Mouse (Mus musculus) liver, embryonic 12.5 days (tissue): ENCODE measurements at regions not wholly inside any gene's neighbourhood (a gene's known extent, or its start where the extent isn't known, plus 50 kb on each side); places are given as distances from the start of the nearest gene placed in this dataset.
"Not testable (repeated sequence)": the region's sequence is repeated elsewhere in the genome, so short reads cannot be mapped to it uniquely, and the experiment has no call there.

Source experiments
- ATAC-seq: fragments of 200-750 bp; cut with Nextera tagmentation; 2 replicates; pipeline ENCODE4 v1.8.0; 2017; ENCODE audit warnings: moderate number of reproducible peaks, mild to moderate bottlenecking, moderate library complexity
- H3K27ac ChIP-seq: fragments of 300-500 bp; sonication (generic); 2 replicates; pipeline ENCODE4 v1.5.1; 2016; ENCODE audit warnings: mild to moderate bottlenecking
- H3K27me3 ChIP-seq: fragments of 300-500 bp; sonication (generic); replicated peaks from 2 replicates; pipeline ENCODE4 v1.6.1; 2016; ENCODE audit warnings: mild to moderate bottlenecking, moderate library complexity
- H3K36me3 ChIP-seq: fragments of 300-500 bp; sonication (generic); 2 replicates; pipeline ENCODE4 v1.6.1; 2016; ENCODE audit warnings: mild to moderate bottlenecking, moderate library complexity
- H3K4me1 ChIP-seq: fragments of 300-500 bp; sonication (generic); 2 replicates; pipeline ENCODE4 v1.6.1; 2016
- H3K4me2 ChIP-seq: fragments of 300-500 bp; sonication (generic); 2 replicates; pipeline ENCODE4 v1.6.1; 2016; ENCODE audit warnings: mild to moderate bottlenecking, moderate library complexity
- H3K4me3 ChIP-seq: fragments of 300-500 bp; sonication (generic); 2 replicates; pipeline ENCODE4 v1.5.1; 2016; ENCODE audit warnings: mild to moderate bottlenecking, moderate library complexity
- H3K9ac ChIP-seq: fragments of 300-500 bp; sonication (generic); 2 replicates; pipeline ENCODE4 v1.6.1; 2016; ENCODE audit warnings: mild to moderate bottlenecking, moderate library complexity
- H3K9me3 ChIP-seq: fragments of 300-500 bp; sonication (generic); replicated peaks from 2 replicates; pipeline ENCODE4 v1.6.1; 2016; ENCODE audit warnings: mild to moderate bottlenecking, moderate library complexity
- WGBS: fragments of 180-500 bp; shearing (Covaris S2); methylation state at CpG from one replicate; pipeline ENCODE4 v1.1.7; 2016; ENCODE audit not compliant: insufficient replicate concordance; 5-methylcytosine and 5-hydroxymethylcytosine counted together

DNA sequence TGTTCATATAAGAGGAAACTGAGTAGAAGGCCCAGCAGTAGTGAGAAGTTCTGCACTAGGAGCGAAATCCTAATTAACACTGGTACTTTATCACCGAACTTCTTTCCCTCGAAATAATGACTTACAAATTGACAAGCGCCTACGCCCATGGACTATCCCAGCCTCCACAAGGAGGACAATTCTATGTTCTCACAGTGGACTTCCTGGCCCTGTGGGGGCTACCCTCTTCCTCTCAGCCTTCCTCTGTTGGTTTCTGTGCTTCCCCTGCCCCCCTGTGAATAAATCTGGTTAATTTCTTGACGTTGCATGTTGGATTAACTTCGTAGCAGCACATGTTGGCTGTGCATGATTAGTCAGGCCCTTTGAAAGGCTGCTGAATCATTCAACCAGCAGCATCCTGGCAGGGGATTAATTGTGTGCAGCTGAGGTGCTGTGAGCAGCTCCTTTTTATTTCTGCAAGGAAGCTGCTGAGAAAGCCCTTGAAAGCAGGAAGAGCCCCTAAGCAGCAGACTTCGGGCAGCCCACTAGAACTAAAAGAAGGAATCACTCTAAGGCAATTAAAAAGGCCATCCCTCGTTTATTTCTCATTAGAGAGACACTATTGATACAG, 117.4 kb downstream of the Pmp22 start:
- Histone ChIP-seq H3K4me1 (no peaks in the 10 kb centered on the region), H3K4me3 (no peak overlapping the region), H3K27me3 (peaks cover 18% of the 10 kb centered on the region; the same call in 1 of the 2 replicates), H3K36me3 (no peaks in the 10 kb centered on the region), H3K9ac (no peak overlapping the region), H3K4me2 (no peak overlapping the region), H3K9me3 (no peaks in the 10 kb centered on the region), H3K27ac (no peak overlapping the region)
- no peak for ATAC-seq
- WGBS: 47% methylated on average over 9 of the region's 9 CpGs

GRCm38 (mm10) chr11:63252012-63252856, 123.5 kb downstream of the Pmp22 start:
- WGBS: 34% methylated on average over 8 of the region's 8 CpGs
- H3K27ac ChIP-seq: no peak overlapping the region
- no peak for ATAC-seq

GRCm38 (mm10) chr11:63252968-63253602, 124.3 kb downstream of the Pmp22 start:
- WGBS: 41% methylated on average over 5 of the region's 5 CpGs
- no peak for ATAC-seq
- no peak overlapping the region for H3K4me3 ChIP-seq
- H3K9me3 ChIP-seq: no peaks in the 10 kb centered on the region
- no peaks in the 10 kb centered on the region for H3K4me1 ChIP-seq
- H3K27ac ChIP-seq: no peak overlapping the region
- H3K4me2 ChIP-seq: no peak overlapping the region
- no peak overlapping the region for H3K9ac ChIP-seq
- peaks cover 23% of the 10 kb centered on the region for H3K27me3 ChIP-seq
- no peaks in the 10 kb centered on the region for H3K36me3 ChIP-seq

More at GRCm38 (mm10) chr11:63252012-63252856, 123.5 kb downstream of the Pmp22 start:
- H3K36me3 ChIP-seq: no peaks in the 10 kb centered on the region
- H3K4me2 ChIP-seq: no peak overlapping the region
- H3K27me3 ChIP-seq: peaks cover 25% of the 10 kb centered on the region
- no peak overlapping the region for H3K9ac ChIP-seq
- no peaks in the 10 kb centered on the region for H3K4me1 ChIP-seq
- no peaks in the 10 kb centered on the region for H3K9me3 ChIP-seq
- no peak overlapping the region for H3K4me3 ChIP-seq

GRCm38 (mm10) chr11:63264432-63265061, 135.8 kb downstream of the Pmp22 start:
- no peak overlapping the region for H3K4me3 ChIP-seq

GRCm38 (mm10) chr11:63266290-63266689, 137.5 kb downstream of the Pmp22 start:
- not testable (repeated sequence) for H3K4me2 ChIP-seq
- 44% methylated on average over 2 of the region's 2 CpGs for WGBS

More at GRCm38 (mm10) chr11:63264432-63265061, 135.8 kb downstream of the Pmp22 start:
- H3K9me3 ChIP-seq: no peaks in the 10 kb centered on the region
- no peaks in the 10 kb centered on the region for H3K27me3 ChIP-seq
- 29% methylated on average over 9 of the region's 9 CpGs for WGBS
- no peak overlapping the region for H3K9ac ChIP-seq
- H3K36me3 ChIP-seq: no peaks in the 10 kb centered on the region
- ATAC-seq: no peak
- peak overlapping the region; percentile 31 for H3K4me2 ChIP-seq
- no peak overlapping the region for H3K27ac ChIP-seq
- no peaks in the 10 kb centered on the region for H3K4me1 ChIP-seq

DNA sequence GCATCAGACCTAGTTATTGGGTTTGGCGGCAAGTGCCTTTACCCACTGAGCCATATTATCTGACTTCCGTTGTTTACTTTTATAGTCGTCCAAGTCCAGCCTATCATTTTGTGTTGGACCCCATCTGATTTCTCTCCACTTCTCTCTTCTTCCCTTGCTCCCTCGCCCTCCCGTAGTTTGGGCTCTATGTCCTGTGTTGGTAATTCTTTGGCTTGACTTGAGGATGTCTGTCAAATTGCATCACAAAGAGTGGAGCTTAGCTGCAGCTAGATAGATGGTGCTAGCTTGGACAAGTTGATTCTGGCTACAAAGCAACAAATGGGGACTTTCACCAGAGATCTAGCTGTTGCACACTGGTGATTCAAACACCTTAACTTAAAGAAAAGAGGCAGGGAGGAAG, 147.9 kb downstream of the Pmp22 start:
- Histone ChIP-seq H3K9me3 (no peaks in the 10 kb centered on the region), H3K36me3 (no peaks in the 10 kb centered on the region), H3K4me3 (no peak overlapping the region), H3K27me3 (no peaks in the 10 kb centered on the region), H3K4me1 (no peaks in the 10 kb centered on the region), H3K9ac (no peak overlapping the region), H3K27ac (no peak overlapping the region), H3K4me2 (no peak overlapping the region)
- ATAC-seq: no peak
- 77% methylated on average over 5 of the region's 5 CpGs for WGBS

More at GRCm38 (mm10) chr11:63266290-63266689, 137.5 kb downstream of the Pmp22 start:
- not testable (repeated sequence) for H3K36me3 ChIP-seq, H3K27me3 ChIP-seq, ATAC-seq, H3K27ac ChIP-seq, H3K4me1 ChIP-seq, H3K9ac ChIP-seq, H3K4me3 ChIP-seq, H3K9me3 ChIP-seq

GRCm38 (mm10) chr11:63281839-63282238, 153.1 kb downstream of the Pmp22 start:
- ATAC-seq: no peak
- 67% methylated on average over 5 of the region's 5 CpGs for WGBS
- H3K27ac ChIP-seq: no peak overlapping the region
- no peaks in the 10 kb centered on the region for H3K4me1 ChIP-seq
- no peaks in the 10 kb centered on the region for H3K27me3 ChIP-seq
- H3K36me3 ChIP-seq: no peaks in the 10 kb centered on the region
- no peak overlapping the region for H3K4me2 ChIP-seq
- H3K4me3 ChIP-seq: no peak overlapping the region
- no peak overlapping the region for H3K9ac ChIP-seq
- H3K9me3 ChIP-seq: no peaks in the 10 kb centered on the region

- Histone ChIP-seq H3K4me2 (no peak overlapping the region), H3K4me1 (no peaks in the 10 kb centered on the region), H3K27ac (no peak overlapping the region), H3K27me3 (no peaks in the 10 kb centered on the region), H3K9me3 (no peaks in the 10 kb centered on the region), H3K36me3 (no peaks in the 10 kb centered on the region), H3K9ac (no peak overlapping the region), H3K4me3 (no peak overlapping the region)
- ATAC-seq: no peak
- 57% methylated on average over 10 of the region's 10 CpGs for WGBS
These were observed 153.8 kb downstream of the Pmp22 start for GRCm38 (mm10) chr11:63282541-63282940.

DNA sequence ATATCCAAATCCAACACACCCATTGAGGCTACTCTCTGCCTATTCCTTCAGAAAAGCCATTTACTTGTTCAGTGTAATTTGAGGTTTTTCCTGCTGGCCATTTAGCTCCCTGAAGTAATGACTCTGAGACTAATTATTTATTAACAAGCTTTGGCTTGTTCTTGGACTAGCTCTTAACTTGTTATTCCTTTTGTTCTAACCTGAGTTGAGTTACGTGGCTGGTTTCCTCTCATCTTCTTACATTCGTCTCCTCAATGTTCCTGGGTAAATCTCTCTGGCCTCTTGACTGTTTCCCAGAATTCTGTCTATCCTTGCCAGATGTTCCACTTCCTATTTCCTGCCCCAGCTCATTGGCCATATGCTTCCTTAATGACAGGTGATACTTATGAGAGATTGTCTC, 157.2 kb downstream of the Pmp22 start:
- H3K9me3 ChIP-seq: no peaks in the 10 kb centered on the region
- H3K4me2 ChIP-seq: no peak overlapping the region
- H3K9ac ChIP-seq: no peak overlapping the region
- H3K36me3 ChIP-seq: no peaks in the 10 kb centered on the region
- H3K4me3 ChIP-seq: no peak overlapping the region
- no peaks in the 10 kb centered on the region for H3K4me1 ChIP-seq
- ATAC-seq: no peak
- no peaks in the 10 kb centered on the region for H3K27me3 ChIP-seq
- no peak overlapping the region for H3K27ac ChIP-seq
- WGBS: 59% methylated on average over 2 of the region's 2 CpGs

DNA sequence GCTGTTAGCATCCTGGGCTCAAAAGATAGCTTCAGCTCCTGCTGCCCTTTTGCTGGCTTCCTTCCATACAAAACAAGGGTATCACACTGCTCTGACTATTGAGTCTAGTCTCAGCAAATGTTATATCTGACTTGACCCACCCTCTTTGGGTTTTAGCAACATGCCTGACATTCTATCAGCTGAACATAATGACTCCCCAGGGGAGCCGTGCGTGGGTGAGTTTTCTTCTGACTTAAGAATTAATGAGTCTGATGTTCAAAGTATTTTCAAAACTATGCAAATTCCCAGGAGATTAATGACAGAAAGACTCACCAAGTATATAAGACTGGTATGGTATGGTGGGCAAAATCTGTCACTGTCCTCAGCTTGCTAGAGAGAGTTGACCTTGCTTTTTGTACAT, 159.0 kb downstream of the Pmp22 start:
- H3K27ac ChIP-seq: no peak overlapping the region
- H3K4me1 ChIP-seq: no peaks in the 10 kb centered on the region
- WGBS: 57% methylated on average over 2 of the region's 2 CpGs
- H3K9ac ChIP-seq: no peak overlapping the region
- no peaks in the 10 kb centered on the region for H3K27me3 ChIP-seq
- H3K9me3 ChIP-seq: no peaks in the 10 kb centered on the region
- no peak overlapping the region for H3K4me2 ChIP-seq
- no peak overlapping the region for H3K4me3 ChIP-seq
- no peak for ATAC-seq
- no peaks in the 10 kb centered on the region for H3K36me3 ChIP-seq

DNA sequence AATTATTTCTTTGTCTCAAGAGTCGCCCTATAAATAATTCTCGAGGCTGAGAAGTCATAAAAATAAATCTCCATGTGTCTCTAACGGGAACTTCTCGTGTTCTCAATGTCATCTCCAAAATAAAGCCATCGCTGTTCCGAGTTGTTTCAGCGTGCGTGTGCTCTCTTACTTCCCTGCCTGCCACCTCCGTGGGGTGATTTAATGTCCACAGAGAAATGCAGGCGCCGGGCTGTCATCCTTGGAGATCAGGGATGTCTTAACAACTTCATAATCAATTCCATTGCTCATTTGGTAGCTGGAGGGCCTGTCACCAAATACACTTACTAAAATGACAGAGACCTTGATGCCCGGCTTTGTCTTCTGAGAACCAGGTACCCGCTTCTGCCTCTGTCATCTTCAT, 161.8 kb downstream of the Pmp22 start:
- Histone ChIP-seq H3K27ac (no peak overlapping the region), H3K4me2 (no peak overlapping the region), H3K4me3 (no peak overlapping the region), H3K9me3 (no peaks in the 10 kb centered on the region), H3K27me3 (no peaks in the 10 kb centered on the region), H3K36me3 (no peaks in the 10 kb centered on the region), H3K4me1 (no peaks in the 10 kb centered on the region), H3K9ac (no peak overlapping the region)
- 75% methylated on average over 13 of the region's 13 CpGs for WGBS
- no peak for ATAC-seq

- no peak overlapping the region for H3K9ac ChIP-seq
- no peak overlapping the region for H3K27ac ChIP-seq
- H3K4me3 ChIP-seq: no peak overlapping the region
- WGBS: 66% methylated on average over 4 of the region's 4 CpGs
- H3K36me3 ChIP-seq: no peaks in the 10 kb centered on the region
- no peaks in the 10 kb centered on the region for H3K9me3 ChIP-seq
- H3K4me2 ChIP-seq: no peak overlapping the region
- no peaks in the 10 kb centered on the region for H3K27me3 ChIP-seq
- ATAC-seq: no peak
- H3K4me1 ChIP-seq: no peaks in the 10 kb centered on the region
These were observed 164.7 kb downstream of the Pmp22 start for GRCm38 (mm10) chr11:63293485-63293884.
